Mouse (Mus musculus) testis, adult 2 months (tissue): Measurements from ENCODE around the gene Cdk11b.

Experiments used
- CTCF ChIP-seq: fragments of 200-500 bp; IDR thresholded peaks from 2 replicates; pipeline ENCODE4 v1.5.1; 2012; ENCODE audit warnings: low read depth, mild to moderate bottlenecking, inconsistent platforms, low read length, moderate library complexity; ENCODE audit not compliant: control insufficient read depth, insufficient read depth, insufficient replicate concordance
- POLR2A ChIP-seq: fragments of 200-500 bp; IDR thresholded peaks from 2 replicates; pipeline ENCODE4 v1.6.1; 2012; ENCODE audit warnings: low read depth, mild to moderate bottlenecking, inconsistent platforms, low read length, moderate library complexity; ENCODE audit not compliant: control insufficient read depth

GRCm38 (mm10) chr4:155653451-155654182 lies 29.0 kb downstream of the Cdk11b start:
- TF ChIP-seq CTCF (no peak), POLR2A (no peak)
